Mouse (Mus musculus) intestine, embryonic 14.5 days (tissue): ENCODE measurements around the gene Mfsd7a. TPM values are rescaled to one million over a fixed set of nuclear protein-coding genes. Genes with fewer than 3 reads are reported as not detected.

Experiments used
- ATAC-seq: fragments of 200-750 bp; cut with Nextera tagmentation; replicated peaks from 2 replicates; pipeline ENCODE4 v1.8.0; 2017; ENCODE audit warnings: low read depth, moderate number of reproducible peaks, moderate TSS enrichment, moderate library complexity; ENCODE audit not compliant: low FRiP score, low TSS enrichment
- DNase-seq: peaks from one replicate; pipeline ENCODE4 v3.0.0-alpha.2; 2018; ENCODE audit warnings: low spot score
- H3K27ac ChIP-seq: fragments of 300-500 bp; sonication (generic); 2 replicates; pipeline ENCODE4 v1.5.1; 2014; ENCODE audit warnings: low read depth, mild to moderate bottlenecking, control low read depth
- H3K27me3 ChIP-seq: fragments of 300-500 bp; sonication (generic); replicated peaks from 2 replicates; pipeline ENCODE4 v1.6.1; 2014; ENCODE audit warnings: low read length, control low read depth; ENCODE audit not compliant: control insufficient read depth, insufficient read depth
- H3K36me3 ChIP-seq: fragments of 300-500 bp; sonication (generic); 2 replicates; pipeline ENCODE4 v1.6.1; 2014; ENCODE audit warnings: low read length, control low read depth; ENCODE audit not compliant: control insufficient read depth, insufficient read depth
- H3K4me1 ChIP-seq: fragments of 300-500 bp; sonication (generic); replicated peaks from 2 replicates; pipeline ENCODE4 v1.6.1; 2014; ENCODE audit warnings: low read length, control low read depth, mixed read lengths; ENCODE audit not compliant: control insufficient read depth, insufficient read depth
- H3K4me2 ChIP-seq: fragments of 300-500 bp; sonication (generic); 2 replicates; pipeline ENCODE4 v1.6.1; 2014; ENCODE audit warnings: low read length
- H3K4me3 ChIP-seq: fragments of 300-500 bp; sonication (generic); 2 replicates; pipeline ENCODE4 v1.5.1; 2014; ENCODE audit warnings: low read depth, low read length, control low read depth, mixed read lengths
- H3K9ac ChIP-seq: fragments of 300-500 bp; sonication (generic); 2 replicates; pipeline ENCODE4 v1.6.1; 2014; ENCODE audit warnings: mild to moderate bottlenecking, low read length
- H3K9me3 ChIP-seq: fragments of 300-500 bp; sonication (generic); 2 replicates; pipeline ENCODE4 v1.6.1; 2016; ENCODE audit warnings: low read length, control low read depth; ENCODE audit not compliant: control insufficient read depth
- WGBS: fragments of 180-500 bp; shearing (Covaris S2); extraction: QIAGEN DNeasy Blood & Tissue Kit; methylation state at CpG from one replicate; pipeline ENCODE4 v1.1.7; 2014; 5-methylcytosine and 5-hydroxymethylcytosine counted together
- polyA plus RNA-seq: library from polyadenylated mRNA; unstranded; fragments of >200 nt; fragmentation: Nextera tagmentation; extraction: Ambion mirVana; gene quantifications from 2 replicates; pipeline ENCODE4 v1.2.1, GENCODE M21; 2014

The Mfsd7a gene
- polyA plus RNA-seq, 1 experiment from 2014 or later, result 0.07 TPM

DNA sequence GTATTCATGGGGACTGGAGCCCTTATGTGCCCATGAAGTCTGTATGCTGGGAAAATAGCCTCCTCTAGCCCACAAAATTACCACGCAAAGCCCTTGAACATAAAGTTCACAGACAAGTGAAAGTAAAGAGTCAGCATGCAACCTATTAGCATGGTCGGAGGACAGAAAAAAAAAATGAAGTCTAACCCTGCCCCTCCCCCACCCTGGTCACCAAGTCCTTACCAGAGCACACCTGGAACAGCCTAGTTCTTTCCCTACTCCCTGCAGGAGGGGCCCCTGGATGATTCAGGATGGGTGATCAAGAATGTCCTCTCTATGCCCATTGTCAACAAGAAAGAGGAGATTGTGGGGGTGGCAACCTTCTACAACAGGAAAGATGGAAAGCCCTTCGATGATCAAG, 25.9 kb downstream of the Mfsd7a start:
- no peaks in the 10 kb centered on the region for H3K36me3 ChIP-seq
- WGBS, result 76% methylated on average over 3 of the region's 3 CpGs
- no peak overlapping the region for H3K27ac ChIP-seq
- no peak overlapping the region for H3K4me3 ChIP-seq
- H3K4me2 ChIP-seq, result no peak overlapping the region
- H3K27me3 ChIP-seq, result no peaks in the 10 kb centered on the region
- no peak for ATAC-seq
- DNase-seq, result no peak
- H3K9ac ChIP-seq, result no peak overlapping the region
- H3K9me3 ChIP-seq, result no peaks in the 10 kb centered on the region
- H3K4me1 ChIP-seq, result no peaks in the 10 kb centered on the region

DNA sequence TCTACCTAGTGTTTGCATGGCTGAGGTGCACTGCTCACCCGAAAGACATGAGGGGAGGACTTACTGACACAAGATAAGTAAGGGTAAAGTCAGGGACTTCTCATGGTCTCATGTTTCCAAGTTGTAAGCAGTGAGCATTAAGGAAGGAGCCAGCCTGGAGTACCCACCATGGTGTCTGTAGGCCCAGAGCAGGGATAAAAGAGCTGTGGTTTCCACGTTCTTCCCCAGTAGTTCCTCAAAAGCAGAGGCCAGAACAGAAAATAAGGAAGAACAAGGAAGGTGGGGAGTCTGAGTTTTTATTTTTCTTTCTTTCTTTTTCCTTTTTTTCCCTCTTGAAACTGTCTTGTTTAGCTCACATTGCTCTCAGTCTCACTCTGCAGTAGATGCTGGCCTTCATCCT, 34.0 kb downstream of the Mfsd7a start:
- Histone ChIP-seq H3K27ac (no peak overlapping the region), H3K4me1 (no peaks in the 10 kb centered on the region), H3K27me3 (no peaks in the 10 kb centered on the region), H3K4me3 (no peak overlapping the region), H3K4me2 (no peak overlapping the region), H3K36me3 (no peaks in the 10 kb centered on the region), H3K9me3 (no peaks in the 10 kb centered on the region), H3K9ac (no peak overlapping the region)
- 70% methylated on average over 2 of the region's 2 CpGs for WGBS
- no peak for DNase-seq
- no peak for ATAC-seq

- no peak for ATAC-seq
- 73% methylated on average over 2 of the region's 2 CpGs for WGBS
- Histone ChIP-seq H3K9ac (no peak overlapping the region), H3K9me3 (no peaks in the 10 kb centered on the region), H3K4me3 (no peak overlapping the region), H3K4me1 (no peaks in the 10 kb centered on the region), H3K36me3 (no peaks in the 10 kb centered on the region), H3K4me2 (no peak overlapping the region), H3K27ac (no peak overlapping the region), H3K27me3 (no peaks in the 10 kb centered on the region)
- DNase-seq, result no peak
Observed at GRCm38 (mm10) chr5:108406977-108407376, 41.7 kb downstream of the Mfsd7a start.

DNA sequence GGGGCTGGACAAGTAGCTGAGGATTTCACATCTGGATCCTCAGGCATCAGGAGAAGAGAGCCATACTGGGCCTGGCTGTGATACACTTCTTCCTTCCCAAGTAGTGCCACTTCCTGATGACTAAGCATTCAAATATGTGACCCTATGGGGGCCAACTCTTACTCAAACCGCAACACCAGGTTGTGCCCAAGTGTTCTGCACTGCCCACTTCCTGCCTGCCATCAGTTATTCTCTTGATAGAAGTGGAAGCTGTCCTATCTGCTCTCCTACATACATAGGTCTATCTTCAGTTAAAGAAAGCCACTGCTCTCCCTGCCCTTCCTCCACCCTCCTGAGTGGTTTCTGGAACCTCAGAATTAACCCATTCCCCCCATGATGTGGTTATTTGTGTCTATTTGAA, 43.2 kb downstream of the Mfsd7a start:
- Histone ChIP-seq H3K27ac (no peak overlapping the region), H3K4me2 (no peak overlapping the region), H3K36me3 (no peaks in the 10 kb centered on the region), H3K9me3 (no peaks in the 10 kb centered on the region), H3K9ac (no peak overlapping the region), H3K4me3 (no peak overlapping the region), H3K4me1 (no peaks in the 10 kb centered on the region), H3K27me3 (no peaks in the 10 kb centered on the region)
- DNase-seq (no peak), ATAC-seq (no peak)
- 63% methylated on average over 1 of the region's 1 CpGs for whole genome bisulfite sequencing

- Histone ChIP-seq H3K4me1 (no peaks in the 10 kb centered on the region), H3K9ac (no peak overlapping the region), H3K36me3 (no peaks in the 10 kb centered on the region), H3K9me3 (no peaks in the 10 kb centered on the region), H3K27me3 (no peaks in the 10 kb centered on the region), H3K27ac (no peak overlapping the region), H3K4me2 (no peak overlapping the region), H3K4me3 (no peak overlapping the region)
- WGBS, result 80% methylated on average over 4 of the region's 4 CpGs
- ATAC-seq (no peak), DNase-seq (no peak)
Observed at GRCm38 (mm10) chr5:108403453-108403852, 45.2 kb downstream of the Mfsd7a start.

Other genes starting within 250 kb of the Mfsd7a start
- 42.4 and 45.0 TPM in 2 replicates for gene Dr1, start 180.0 kb downstream of the Mfsd7a start, polyA plus RNA-seq
- gene Pigg, start 136.3 kb downstream of the Mfsd7a start, polyA plus RNA-seq, result 3.0 and 3.3 TPM in 2 replicates
- gene Gm42517, start 81.0 kb downstream of the Mfsd7a start, polyA plus RNA-seq, result not detected in 2 replicates
- 0.19 and 0.34 TPM in 2 replicates for gene Pde6b, start 60.5 kb downstream of the Mfsd7a start, polyA plus RNA-seq
- 452 and 522 TPM in 2 replicates for gene Atp5k, start 14.4 kb downstream of the Mfsd7a start, polyA plus RNA-seq
- gene Pcgf3, start 12.3 kb upstream of the Mfsd7a start, polyA plus RNA-seq, result 20.9 and 24.9 TPM in 2 replicates
- gene Cplx1, start 101.1 kb upstream of the Mfsd7a start, polyA plus RNA-seq, result 3.1 and 3.2 TPM in 2 replicates
- 62.9 and 65.5 TPM in 2 replicates for gene Gak, start 180.9 kb upstream of the Mfsd7a start, polyA plus RNA-seq
- gene Tmem175, start 180.9 kb upstream of the Mfsd7a start, polyA plus RNA-seq, result 27.5 and 28.0 TPM in 2 replicates
- 13.4 and 15.2 TPM in 2 replicates for gene Idua, start 211.4 kb upstream of the Mfsd7a start, polyA plus RNA-seq
- gene Dgkq, start 220.8 kb upstream of the Mfsd7a start, polyA plus RNA-seq, result 8.0 and 10.1 TPM in 2 replicates
- 1.1 and 1.2 TPM in 2 replicates for gene Slc26a1, start 226.7 kb upstream of the Mfsd7a start, polyA plus RNA-seq
- 17.9 and 26.6 TPM in 2 replicates for gene Fgfrl1, start 243.5 kb upstream of the Mfsd7a start, polyA plus RNA-seq